Mouse (Mus musculus) kidney, postnatal 14 days (tissue): ENCODE data around the gene Mt2.

Experiments used
- DNase-seq: peaks from one replicate; pipeline ENCODE4 v3.0.0; 2022; ENCODE audit warnings: mixed read lengths

Gene Mt2

GRCm38 (mm10) chr8:94199202-94199869 is 26.9 kb downstream of the Mt2 start:
- peak; percentile 75 for DNase-seq

- no peak for DNase-seq
Measured at GRCm38 (mm10) chr8:94204043-94204442, 31.6 kb downstream of the Mt2 start.

- DNase-seq, result peak; percentile 78
Measured at GRCm38 (mm10) chr8:94205736-94206135, 33.3 kb downstream of the Mt2 start.

- no peak for DNase-seq
Measured at GRCm38 (mm10) chr8:94206256-94206655, 33.8 kb downstream of the Mt2 start.

- DNase-seq, result no peak
Measured at GRCm38 (mm10) chr8:94207491-94207890, 35.0 kb downstream of the Mt2 start.

DNA sequence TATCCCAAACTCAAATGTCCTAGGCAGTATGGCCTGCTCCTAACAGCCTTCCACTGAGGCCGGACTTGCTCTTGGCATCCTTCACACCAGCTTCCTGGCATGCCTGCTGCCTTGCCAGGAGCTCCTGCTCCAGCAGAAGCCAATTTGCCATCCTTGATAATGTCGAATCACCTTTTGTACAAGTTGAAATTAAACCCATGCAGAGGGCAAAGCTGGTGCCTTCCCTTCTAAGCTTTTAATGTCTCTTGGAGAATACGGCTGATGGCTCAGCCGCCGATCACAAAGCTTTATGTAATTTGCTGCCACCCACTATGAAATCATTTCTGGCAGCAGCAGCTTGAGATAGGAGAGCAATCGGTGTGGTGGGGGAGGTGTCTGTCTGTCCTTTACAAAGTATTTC is 37.2 kb downstream of the Mt2 start:
- DNase-seq, result no peak

- no peak for DNase-seq
Measured at GRCm38 (mm10) chr8:94210225-94210624, 37.8 kb downstream of the Mt2 start.

GRCm38 (mm10) chr8:94213819-94214218 is 41.4 kb downstream of the Mt2 start:
- DNase-seq, result no peak

DNA sequence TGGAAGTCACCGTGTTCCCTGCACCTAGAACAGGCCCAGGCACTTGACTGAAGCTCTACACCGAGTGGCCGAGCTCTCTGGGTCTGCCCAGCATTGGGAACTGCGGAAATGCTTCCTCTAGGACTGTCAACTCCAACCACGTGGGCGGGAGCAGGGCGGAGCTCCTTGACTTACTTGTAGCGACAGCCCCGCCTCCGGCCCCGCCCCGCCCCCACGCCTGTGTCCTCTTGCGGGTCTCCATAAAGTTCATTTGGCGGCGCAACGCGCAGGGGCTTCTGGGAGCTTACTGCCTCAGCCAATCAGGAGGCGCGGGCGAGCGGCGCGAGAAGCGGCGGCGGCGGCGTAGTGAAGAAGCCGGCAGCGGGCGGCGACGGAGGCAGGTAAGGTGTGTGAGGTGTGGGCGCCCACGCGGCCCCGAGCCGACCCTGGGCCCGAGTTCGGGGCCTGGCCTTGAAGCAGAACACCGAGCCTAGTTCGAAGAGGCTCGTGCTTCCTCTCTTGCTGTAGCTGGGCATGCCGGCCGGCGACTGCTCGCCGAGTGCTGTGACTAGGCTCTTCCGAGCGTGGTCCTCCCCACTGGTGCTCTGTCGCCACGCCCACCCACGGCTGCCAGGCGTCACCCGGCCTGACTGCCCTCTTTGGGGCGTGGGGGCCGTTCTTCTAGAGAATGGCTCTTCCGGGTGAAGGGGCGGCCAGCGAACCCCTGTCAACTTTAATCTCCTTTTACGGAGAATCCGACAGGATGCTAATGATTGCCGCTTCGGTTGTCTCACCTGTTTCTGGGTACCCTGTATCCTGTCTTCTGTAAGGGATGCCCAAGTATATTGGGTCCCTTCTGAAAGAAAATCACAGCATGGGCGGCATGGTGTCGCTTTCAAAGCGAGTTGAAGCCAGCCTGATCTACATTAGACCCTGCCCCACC is 42.0 kb downstream of the Mt2 start, which contains the start of gene Nup93:
Nup93 (plus strand) TSS at position 313 of the 922 bp plus-strand sequence.
- peak; percentile 100 for DNase-seq
